Mouse (Mus musculus) hindbrain, postnatal 0 days (tissue): ENCODE measurements around the gene Dlgap1. TPM values are rescaled to one million over a fixed set of nuclear protein-coding genes. Genes with fewer than 3 reads are reported as not detected.

Source experiments
- ATAC-seq: fragments of 200-750 bp; cut with Nextera tagmentation; 2 replicates; pipeline ENCODE4 v1.8.0; 2017; ENCODE audit warnings: mild to moderate bottlenecking, moderate TSS enrichment, moderate library complexity
- DNase-seq: peaks from one replicate; pipeline ENCODE4 v3.0.0-alpha.2; 2015; ENCODE audit warnings: low spot score
- H3K27ac ChIP-seq: fragments of 300-500 bp; sonication (generic); 2 replicates; pipeline ENCODE4 v1.5.1; 2014; ENCODE audit warnings: mild to moderate bottlenecking
- H3K27me3 ChIP-seq: fragments of 300-500 bp; sonication (generic); 2 replicates; pipeline ENCODE4 v1.6.1; 2014; ENCODE audit warnings: low read length, mixed read lengths; ENCODE audit not compliant: insufficient read depth
- H3K36me3 ChIP-seq: fragments of 300-500 bp; sonication (generic); 2 replicates; pipeline ENCODE4 v1.6.1; 2014; ENCODE audit warnings: low read length, mixed read lengths; ENCODE audit not compliant: insufficient read depth
- H3K4me1 ChIP-seq: fragments of 300-500 bp; sonication (generic); 2 replicates; pipeline ENCODE4 v1.6.1; 2014; ENCODE audit warnings: antibody characterized with exemption, low read length, mixed read lengths; ENCODE audit not compliant: insufficient read depth
- H3K4me2 ChIP-seq: fragments of 300-500 bp; sonication (generic); 2 replicates; pipeline ENCODE4 v1.6.1; 2014; ENCODE audit warnings: low read depth, mild to moderate bottlenecking, low read length, moderate library complexity, mixed read lengths
- H3K4me3 ChIP-seq: fragments of 300-500 bp; sonication (generic); 2 replicates; pipeline ENCODE4 v1.5.1; 2014; ENCODE audit warnings: low read length
- H3K9ac ChIP-seq: fragments of 300-500 bp; sonication (generic); replicated peaks from 2 replicates; pipeline ENCODE4 v1.6.1; 2014; ENCODE audit warnings: mild to moderate bottlenecking, low read length, moderate library complexity, mixed read lengths
- H3K9me3 ChIP-seq: fragments of 300-500 bp; sonication (generic); 2 replicates; pipeline ENCODE4 v1.6.1; 2016; ENCODE audit warnings: low read length, mixed read lengths
- CTCF ChIP-seq: IDR thresholded peaks from 2 replicates; pipeline ENCODE4 v1.5.1; 2016; ENCODE audit warnings: antibody characterized with exemption, control low read depth, low read depth
- WGBS: fragments of 180-500 bp; shearing (Covaris S2); extraction: QIAGEN DNeasy Blood & Tissue Kit; methylation state at CpG from one replicate; pipeline ENCODE4 v1.1.7; 2014; 5-methylcytosine and 5-hydroxymethylcytosine counted together
- polyA plus RNA-seq: library from polyadenylated mRNA; unstranded; fragments of >200 nt; fragmentation: Nextera tagmentation; extraction: Ambion mirVana; gene quantifications from 2 replicates; pipeline ENCODE4 v1.2.1, GENCODE M21; 2015
- total RNA-seq: library from RNA; depleted of rRNA; stranded (reverse); fragments of >200 nt; gene quantifications from 2 replicates; pipeline ENCODE4 v1.2.3, GENCODE M21; 2014

The Dlgap1 gene
- total and polyA plus RNA-seq, 2 experiments from 2014 or later: 33.8 to 117 TPM

- Histone ChIP-seq H3K9ac (no peak overlapping the region), H3K36me3 (no peaks in the 10 kb centered on the region), H3K4me2 (no peak overlapping the region), H3K4me3 (no peak overlapping the region), H3K9me3 (no peaks in the 10 kb centered on the region), H3K27ac (no peak overlapping the region), H3K27me3 (no peaks in the 10 kb centered on the region), H3K4me1 (no peaks in the 10 kb centered on the region)
- DNase-seq (no peak), ATAC-seq (no peak)
- no peak for TF ChIP-seq CTCF
- 54% methylated on average over 2 of the region's 2 CpGs for WGBS
Measured at GRCm38 (mm10) chr17:70034862-70035261, 66.0 kb downstream of the Dlgap1 start.

- no peaks in the 10 kb centered on the region for H3K36me3 ChIP-seq
- TF ChIP-seq CTCF: no peak
- no peak overlapping the region for H3K4me2 ChIP-seq
- 75% methylated on average over 7 of the region's 7 CpGs for WGBS
- H3K9ac ChIP-seq: no peak overlapping the region
- ATAC-seq: no peak
- H3K9me3 ChIP-seq: no peaks in the 10 kb centered on the region
- no peak for DNase-seq
- H3K4me3 ChIP-seq: no peak overlapping the region
- H3K27me3 ChIP-seq: no peaks in the 10 kb centered on the region
- H3K27ac ChIP-seq: no peak overlapping the region
- H3K4me1 ChIP-seq: no peaks in the 10 kb centered on the region
Measured at GRCm38 (mm10) chr17:70040751-70041430, 72.0 kb downstream of the Dlgap1 start.

- H3K27ac ChIP-seq: no peak overlapping the region
- no peak for DNase-seq
- no peaks in the 10 kb centered on the region for H3K9me3 ChIP-seq
- H3K4me2 ChIP-seq: no peak overlapping the region
- H3K4me3 ChIP-seq: no peak overlapping the region
- no peaks in the 10 kb centered on the region for H3K27me3 ChIP-seq
- H3K36me3 ChIP-seq: no peaks in the 10 kb centered on the region
- 90% methylated on average over 6 of the region's 6 CpGs for WGBS
- no peak for ATAC-seq
- TF ChIP-seq CTCF: no peak
- H3K4me1 ChIP-seq: no peaks in the 10 kb centered on the region
- no peak overlapping the region for H3K9ac ChIP-seq
Measured at GRCm38 (mm10) chr17:70068281-70068680, 99.4 kb downstream of the Dlgap1 start.

- Histone ChIP-seq H3K36me3 (no peaks in the 10 kb centered on the region), H3K9me3 (no peaks in the 10 kb centered on the region), H3K4me1 (no peaks in the 10 kb centered on the region), H3K4me3 (no peak overlapping the region), H3K27ac (no peak overlapping the region), H3K9ac (no peak overlapping the region), H3K27me3 (no peaks in the 10 kb centered on the region), H3K4me2 (no peak overlapping the region)
- ATAC-seq (peak; percentile 78), DNase-seq (peak; percentile 82)
- no peak for TF ChIP-seq CTCF
- WGBS: 42% methylated on average over 2 of the region's 2 CpGs
Measured at GRCm38 (mm10) chr17:70072066-70072465, 103.2 kb downstream of the Dlgap1 start.

GRCm38 (mm10) chr17:70088220-70088619 is 119.3 kb downstream of the Dlgap1 start:
- no peak for ATAC-seq

GRCm38 (mm10) chr17:70090737-70091136 is 121.9 kb downstream of the Dlgap1 start:
- H3K36me3 ChIP-seq: no peaks in the 10 kb centered on the region
- H3K27ac ChIP-seq: no peak overlapping the region
- no peak for TF ChIP-seq CTCF
- DNase-seq (no peak), ATAC-seq (no peak)
- H3K4me1 ChIP-seq: no peaks in the 10 kb centered on the region
- H3K27me3 ChIP-seq: no peaks in the 10 kb centered on the region
- H3K4me2 ChIP-seq: no peak overlapping the region
- no peak overlapping the region for H3K4me3 ChIP-seq
- no peaks in the 10 kb centered on the region for H3K9me3 ChIP-seq
- WGBS: 90% methylated on average over 2 of the region's 2 CpGs
- no peak overlapping the region for H3K9ac ChIP-seq

More at GRCm38 (mm10) chr17:70088220-70088619, 119.3 kb downstream of the Dlgap1 start:
- no peak for TF ChIP-seq CTCF
- 93% methylated on average over 4 of the region's 4 CpGs for WGBS
- Histone ChIP-seq H3K9me3 (no peaks in the 10 kb centered on the region), H3K27me3 (no peaks in the 10 kb centered on the region), H3K4me2 (no peak overlapping the region), H3K9ac (no peak overlapping the region), H3K4me1 (no peaks in the 10 kb centered on the region), H3K4me3 (no peak overlapping the region), H3K27ac (no peak overlapping the region), H3K36me3 (no peaks in the 10 kb centered on the region)
- DNase-seq: no peak

- H3K4me3 ChIP-seq: no peak overlapping the region
- ATAC-seq (no peak), DNase-seq (no peak)
- no peaks in the 10 kb centered on the region for H3K36me3 ChIP-seq
- WGBS: 81% methylated on average over 2 of the region's 2 CpGs
- no peak overlapping the region for H3K27ac ChIP-seq
- H3K9ac ChIP-seq: no peak overlapping the region
- no peaks in the 10 kb centered on the region for H3K4me1 ChIP-seq
- H3K27me3 ChIP-seq: no peaks in the 10 kb centered on the region
- no peak for TF ChIP-seq CTCF
- H3K9me3 ChIP-seq: no peaks in the 10 kb centered on the region
- no peak overlapping the region for H3K4me2 ChIP-seq
Measured at GRCm38 (mm10) chr17:70129151-70129550, 160.3 kb downstream of the Dlgap1 start.
